Mouse (Mus musculus) lung, postnatal 0 days (tissue): ENCODE results near the gene Churc1. TPM values are rescaled to one million over a fixed set of nuclear protein-coding genes. Genes with fewer than 3 reads are reported as not detected.
A peak's percentile ranks its signal among the peaks of the same experiment; 100 is the strongest.

Experiments
- ATAC-seq: fragments of 200-750 bp; cut with Nextera tagmentation; 2 replicates; pipeline ENCODE4 v1.8.0; 2017; ENCODE audit warnings: moderate library complexity
- DNase-seq: peaks from one replicate; pipeline ENCODE4 v3.0.0-alpha.2; 2016; ENCODE audit warnings: low spot score
- H3K27ac ChIP-seq: fragments of 300-500 bp; sonication (generic); 2 replicates; pipeline ENCODE4 v1.5.1; 2014; ENCODE audit warnings: antibody characterized with exemption, mild to moderate bottlenecking, low read length, mixed read lengths
- H3K27me3 ChIP-seq: fragments of 300-500 bp; sonication (generic); replicated peaks from 2 replicates; pipeline ENCODE4 v1.6.1; 2014; ENCODE audit warnings: low read length, mixed read lengths; ENCODE audit not compliant: insufficient read depth
- H3K36me3 ChIP-seq: fragments of 300-500 bp; sonication (generic); 2 replicates; pipeline ENCODE4 v1.6.1; 2014; ENCODE audit warnings: low read length, mixed read lengths; ENCODE audit not compliant: insufficient read depth
- H3K4me1 ChIP-seq: fragments of 300-500 bp; sonication (generic); 2 replicates; pipeline ENCODE4 v1.6.1; 2014; ENCODE audit warnings: antibody characterized with exemption, low read depth, low read length, mixed read lengths; ENCODE audit not compliant: insufficient read depth
- H3K4me2 ChIP-seq: fragments of 300-500 bp; sonication (generic); replicated peaks from 2 replicates; pipeline ENCODE4 v1.6.1; 2014; ENCODE audit warnings: low read depth, mild to moderate bottlenecking, low read length, moderate library complexity, mixed read lengths
- H3K4me3 ChIP-seq: fragments of 300-500 bp; sonication (generic); 2 replicates; pipeline ENCODE4 v1.5.1; 2014; ENCODE audit warnings: low read depth, low read length
- H3K9ac ChIP-seq: fragments of 300-500 bp; sonication (generic); replicated peaks from 2 replicates; pipeline ENCODE4 v1.6.1; 2014; ENCODE audit warnings: low read depth, mild to moderate bottlenecking
- H3K9me3 ChIP-seq: fragments of 300-500 bp; sonication (generic); 2 replicates; pipeline ENCODE4 v1.6.1; 2016; ENCODE audit warnings: low read length, mixed read lengths
- CTCF ChIP-seq: IDR thresholded peaks from 2 replicates; pipeline ENCODE4 v1.5.1; 2016; ENCODE audit warnings: antibody characterized with exemption, mild to moderate bottlenecking
- EP300 ChIP-seq: IDR thresholded peaks from 2 replicates; pipeline ENCODE4 v1.6.1; 2016; ENCODE audit warnings: antibody characterized with exemption, mild to moderate bottlenecking, control low read depth
- WGBS: fragments of 180-500 bp; shearing (Covaris S2); extraction: QIAGEN DNeasy Blood & Tissue Kit; methylation state at CpG from one replicate; pipeline ENCODE4 v1.1.7; 2014; 5-methylcytosine and 5-hydroxymethylcytosine counted together
- polyA plus RNA-seq: library from polyadenylated mRNA; unstranded; fragments of >200 nt; fragmentation: Nextera tagmentation; extraction: Ambion mirVana; gene quantifications from 2 replicates; pipeline ENCODE4 v1.2.1, GENCODE M21; 2015

Churc1 gene
- polyA plus RNA-seq, 1 experiment from 2014 or later: 109 TPM

DNA sequence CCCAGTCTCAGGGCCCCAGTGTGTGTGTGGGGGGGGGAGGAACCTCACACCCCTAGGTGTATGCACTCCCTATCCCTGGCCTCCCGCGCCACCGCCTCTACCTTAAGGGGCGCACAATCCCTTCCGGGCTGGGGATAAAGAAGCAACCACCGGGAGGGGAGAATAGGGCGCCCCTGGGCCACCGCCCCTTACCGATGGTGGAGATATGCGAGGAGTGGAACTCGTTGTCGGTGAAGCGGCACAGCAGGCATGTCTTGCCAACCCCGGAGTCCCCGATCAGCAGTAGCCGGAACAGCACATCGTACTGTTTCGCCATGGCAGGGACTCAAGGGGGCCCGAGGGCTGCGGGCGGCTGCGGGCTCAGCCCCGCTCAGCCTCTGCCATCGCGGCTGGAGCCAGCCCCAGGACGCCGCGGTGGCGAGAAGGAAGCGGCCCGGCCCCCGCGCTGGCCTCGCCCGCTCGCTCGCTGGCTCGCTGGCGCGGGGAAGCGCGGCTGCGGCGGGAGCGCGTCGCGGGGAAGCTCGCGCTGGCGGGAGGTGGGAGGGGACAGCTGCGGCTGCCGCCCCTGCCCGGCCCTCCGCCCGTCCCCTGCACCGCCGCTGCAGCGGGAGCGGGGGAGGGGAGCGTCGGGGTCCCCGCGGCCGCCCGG is 56.8 kb downstream of the Churc1 start:
- ATAC-seq: peak; percentile 40
- Histone ChIP-seq H3K27me3 (0 out of 2 replicates have a peak, but pooled peaks cover 8% of the 10 kb centered on the region), H3K27ac (peak overlapping the region; percentile 54; the same call in 1 of the 2 replicates), H3K4me3 (peak overlapping the region; percentile 66), H3K4me1 (peaks cover 15% of the 10 kb centered on the region; the same call in 1 of the 2 replicates), H3K4me2 (peak overlapping the region; percentile 98), H3K9me3 (no peaks in the 10 kb centered on the region), H3K36me3 (no peaks in the 10 kb centered on the region), H3K9ac (peak overlapping the region; percentile 55)
- TF ChIP-seq CTCF: 0 out of 2 replicates have a peak, but pooled peaks have one; percentile 7
- no peak for TF ChIP-seq EP300
- WGBS: under 1% methylated on average over 28 of the region's 66 CpGs
- DNase-seq: peak; percentile 59

DNA sequence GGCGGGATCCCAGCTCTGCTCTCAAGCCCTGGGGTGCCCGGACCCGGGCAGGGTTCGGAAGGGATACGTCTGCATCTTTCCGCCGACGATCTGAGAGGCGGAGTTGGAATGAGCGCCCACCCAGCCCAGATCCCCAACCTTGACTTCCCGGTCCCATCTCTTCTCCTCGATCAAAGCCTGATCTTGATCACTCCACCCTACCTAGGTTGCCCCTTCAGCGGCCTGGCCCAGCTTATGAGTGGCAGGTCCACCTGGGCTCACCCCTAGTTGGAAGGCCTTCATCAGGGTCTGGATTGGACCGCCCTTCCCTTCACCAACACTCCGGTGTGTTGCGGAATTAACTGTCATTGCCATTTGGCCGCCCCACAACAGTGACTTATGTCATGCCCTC is 57.3 kb downstream of the Churc1 start, which contains the start of gene Rab15:
Gene Rab15 (minus strand): TSS at position 258 of the 391 bp plus-strand sequence.
- DNase-seq: peak; percentile 21
- TF ChIP-seq CTCF: no peak
- no peak for TF ChIP-seq EP300
- Histone ChIP-seq H3K4me1 (peaks cover 15% of the 10 kb centered on the region; the same call in 1 of the 2 replicates), H3K9ac (peak within 1 kb of the TSS; percentile 55), H3K36me3 (no peaks in the 10 kb centered on the region), H3K27me3 (0 out of 2 replicates have a peak, but pooled peaks cover 8% of the 10 kb centered on the region), H3K27ac (peak within 1 kb of the TSS; percentile 54; the same call in 1 of the 2 replicates), H3K4me2 (peak within 1 kb of the TSS; percentile 98), H3K9me3 (no peaks in the 10 kb centered on the region), H3K4me3 (peak within 1 kb of the TSS; percentile 66)
- no peak for ATAC-seq
- WGBS: 5% methylated on average over 15 of the region's 17 CpGs

DNA sequence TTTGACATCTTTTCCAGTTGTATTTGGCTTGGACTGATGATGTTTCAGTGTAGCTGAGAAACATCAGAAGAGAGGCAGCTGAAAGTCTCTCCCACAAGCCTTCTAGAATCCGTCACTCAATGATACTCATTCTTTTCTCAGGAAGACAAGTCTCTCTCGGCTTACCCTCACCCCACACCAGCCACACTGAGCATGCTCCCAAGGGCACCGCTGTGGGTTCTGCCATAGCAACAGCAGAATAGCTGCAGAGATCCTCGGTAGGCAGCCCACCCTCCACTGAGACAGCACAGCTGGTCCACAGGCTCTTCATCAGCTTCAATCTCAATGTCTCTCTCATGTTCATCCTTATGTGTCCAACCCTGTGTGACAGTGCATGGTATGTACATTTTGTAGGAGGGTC is 59.9 kb downstream of the Churc1 start:
- H3K9me3 ChIP-seq: no peaks in the 10 kb centered on the region
- WGBS: 64% methylated on average over 4 of the region's 4 CpGs
- ATAC-seq: no peak

DNA sequence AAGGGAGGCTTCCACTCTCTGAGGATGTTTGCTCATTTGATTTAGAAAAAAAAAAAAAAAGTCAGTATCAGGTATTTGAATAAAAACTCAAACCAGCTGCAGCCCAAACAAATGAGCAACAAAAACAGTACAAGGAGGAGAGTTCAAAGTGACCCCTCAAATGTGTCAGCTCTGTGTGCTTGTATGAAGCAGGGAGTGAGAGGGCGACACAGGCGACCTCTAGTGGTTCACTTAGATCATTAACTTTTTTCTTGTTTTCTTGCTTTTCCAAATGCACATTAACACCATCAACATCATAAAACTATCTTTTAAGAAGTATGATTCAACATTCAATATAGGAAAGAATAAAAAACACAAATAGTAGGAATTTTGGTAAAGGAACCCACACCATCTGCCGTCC is 67.4 kb downstream of the Churc1 start:
- Histone ChIP-seq H3K9me3 (no peaks in the 10 kb centered on the region), H3K27ac (no peak overlapping the region), H3K36me3 (no peaks in the 10 kb centered on the region), H3K4me2 (no peak overlapping the region), H3K9ac (no peak overlapping the region), H3K27me3 (no peaks in the 10 kb centered on the region), H3K4me3 (no peak overlapping the region), H3K4me1 (no peaks in the 10 kb centered on the region)
- peak; percentile 78 for DNase-seq
- 8% methylated on average over 3 of the region's 3 CpGs for WGBS
- TF ChIP-seq EP300: no peak
- peak; percentile 82 for TF ChIP-seq CTCF
- no peak for ATAC-seq

More for the DNA sequence above, 59.9 kb downstream of the Churc1 start:
- Histone ChIP-seq H3K4me1 (peaks cover 12% of the 10 kb centered on the region; the same call in 1 of the 2 replicates), H3K27me3 (0 out of 2 replicates have a peak, but pooled peaks cover 8% of the 10 kb centered on the region), H3K4me3 (no peak overlapping the region), H3K4me2 (no peak overlapping the region), H3K36me3 (no peaks in the 10 kb centered on the region), H3K27ac (no peak overlapping the region), H3K9ac (no peak overlapping the region)
- no peak for DNase-seq
- no peak for TF ChIP-seq CTCF
- TF ChIP-seq EP300: no peak

Other genes with a start within 250 kb of the Churc1 start
- 2.1 and 2.9 TPM in 2 replicates for gene Plekhg3, start 234.6 kb upstream of the Churc1 start, polyA plus RNA-seq
- gene Sptb, start 55.0 kb upstream of the Churc1 start, polyA plus RNA-seq: 0.35 and 0.38 TPM in 2 replicates
- gene Fntb, start 51 bp downstream of the Churc1 start, polyA plus RNA-seq: 15.8 and 18.9 TPM in 2 replicates
- gene Gpx2, start 30.0 kb downstream of the Churc1 start, polyA plus RNA-seq: 21.3 TPM in 2 replicates
- 20.7 and 22.6 TPM in 2 replicates for gene Rab15, start 57.4 kb downstream of the Churc1 start, polyA plus RNA-seq
- gene Max, start 196.7 kb downstream of the Churc1 start, polyA plus RNA-seq: 17.5 and 20.9 TPM in 2 replicates